Mouse (Mus musculus): ENCODE data around the gene Chst10.
A peak's percentile ranks its signal among the peaks of the same experiment; 100 is the strongest.

The Chst10 gene

GRCm38 (mm10) chr1:38869398-38870195 is 28.4 kb downstream of the Chst10 start:
- no peak for DNase-seq (ENCODE audit: inconsistent age in 2 of 2, low spot score in 1 of 2)

- no peak for DNase-seq (ENCODE audit: inconsistent age in 2 of 2, low spot score in 1 of 2)
Measured at GRCm38 (mm10) chr1:38866242-38866641, 31.7 kb downstream of the Chst10 start.

DNA sequence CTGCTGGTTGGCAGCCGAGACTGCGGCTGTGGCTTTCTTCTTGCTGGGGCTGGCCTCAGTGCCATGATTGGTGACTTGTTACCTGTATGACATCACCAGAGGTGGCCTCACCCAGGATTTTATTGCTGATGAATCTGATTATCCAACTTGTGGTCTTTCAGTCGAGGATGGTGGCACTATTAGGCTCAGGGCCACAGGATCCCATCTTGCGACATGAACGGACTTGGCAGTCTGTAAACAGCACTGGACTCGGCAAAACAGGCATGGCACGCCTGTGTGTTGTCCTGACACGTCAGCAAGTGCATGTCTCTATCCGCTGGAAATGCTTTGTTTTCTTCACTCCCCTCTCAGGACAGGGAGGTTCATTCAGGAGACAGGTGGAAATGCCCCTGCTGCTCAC is 33.6 kb downstream of the Chst10 start:
- DNase-seq (ENCODE audit: inconsistent age in 2 of 2, low spot score in 1 of 2): no peak

DNA sequence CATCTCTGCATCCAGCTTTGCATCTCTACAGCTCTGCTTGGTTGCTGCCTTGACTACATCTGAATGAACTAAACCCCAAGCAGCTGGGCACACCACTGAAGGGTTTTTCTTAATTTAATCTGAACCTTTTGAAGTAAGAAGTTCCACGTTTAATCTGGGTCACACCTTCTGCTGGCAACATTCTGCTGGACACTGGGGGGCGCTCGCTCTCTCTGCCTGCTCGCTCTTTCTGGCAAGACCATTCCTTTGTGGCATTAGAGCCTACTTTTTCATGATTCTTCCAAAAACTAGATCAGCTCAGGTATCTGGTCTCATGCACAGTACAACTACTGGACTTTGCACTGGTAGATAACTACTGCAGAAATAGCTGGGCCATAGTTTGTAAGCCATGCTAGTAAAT is 35.7 kb downstream of the Chst10 start:
- DNase-seq (ENCODE audit: inconsistent age in 2 of 2, low spot score in 1 of 2): peak; percentile 23 to 69

GRCm38 (mm10) chr1:38860867-38861524 is 37.0 kb downstream of the Chst10 start:
- DNase-seq (ENCODE audit: inconsistent age in 2 of 2, low spot score in 1 of 2): no peak

DNA sequence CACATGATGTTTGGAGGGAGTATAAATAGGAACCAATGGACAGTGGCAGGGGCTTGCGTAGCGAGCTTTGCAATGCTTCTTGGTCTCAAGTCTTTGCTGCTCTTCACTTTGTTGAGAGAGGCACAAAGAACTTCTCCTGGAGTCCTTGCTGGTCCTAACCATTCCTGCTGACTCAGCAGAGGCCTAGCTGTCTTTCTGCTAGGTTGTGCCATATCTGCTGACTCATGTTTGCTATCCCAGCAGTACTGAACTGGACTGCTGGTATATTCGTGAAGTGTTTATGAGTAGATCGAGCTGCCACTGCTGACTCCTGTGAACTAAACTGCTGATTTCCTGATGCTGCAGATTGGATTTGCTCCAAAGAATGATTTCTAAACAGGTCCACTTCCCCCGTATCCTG is 37.8 kb downstream of the Chst10 start:
- no peak for DNase-seq (ENCODE audit: inconsistent age in 2 of 2, low spot score in 1 of 2)

- peak; percentile 22 to 75 for DNase-seq (ENCODE audit: inconsistent age in 2 of 2, low spot score in 1 of 2)
Measured at GRCm38 (mm10) chr1:38856196-38856595, 41.8 kb downstream of the Chst10 start.

- no peak for DNase-seq (ENCODE audit: inconsistent age in 2 of 2, low spot score in 1 of 2)
Measured at GRCm38 (mm10) chr1:38852250-38852649, 45.7 kb downstream of the Chst10 start.

DNA sequence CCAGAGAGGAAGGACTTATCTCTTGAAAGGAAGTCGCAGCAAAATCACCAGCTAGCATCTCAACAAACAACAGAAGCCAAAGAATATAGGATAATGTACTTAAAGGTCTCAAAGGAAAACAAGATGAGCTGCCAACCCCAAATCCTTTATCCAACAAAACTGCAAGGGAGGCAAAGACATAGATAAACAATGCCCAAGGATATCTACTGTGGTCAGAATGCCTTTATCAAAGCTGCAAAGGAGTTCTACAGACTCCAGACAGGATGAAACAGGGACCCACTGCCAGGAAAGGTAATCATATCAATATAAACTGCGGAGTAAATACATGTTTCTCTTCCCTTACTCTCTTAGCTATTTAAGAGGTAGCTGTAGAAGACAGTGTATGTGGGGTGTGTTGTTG is 47.3 kb downstream of the Chst10 start:
- no peak for DNase-seq (ENCODE audit: inconsistent age in 2 of 2, low spot score in 1 of 2)

DNA sequence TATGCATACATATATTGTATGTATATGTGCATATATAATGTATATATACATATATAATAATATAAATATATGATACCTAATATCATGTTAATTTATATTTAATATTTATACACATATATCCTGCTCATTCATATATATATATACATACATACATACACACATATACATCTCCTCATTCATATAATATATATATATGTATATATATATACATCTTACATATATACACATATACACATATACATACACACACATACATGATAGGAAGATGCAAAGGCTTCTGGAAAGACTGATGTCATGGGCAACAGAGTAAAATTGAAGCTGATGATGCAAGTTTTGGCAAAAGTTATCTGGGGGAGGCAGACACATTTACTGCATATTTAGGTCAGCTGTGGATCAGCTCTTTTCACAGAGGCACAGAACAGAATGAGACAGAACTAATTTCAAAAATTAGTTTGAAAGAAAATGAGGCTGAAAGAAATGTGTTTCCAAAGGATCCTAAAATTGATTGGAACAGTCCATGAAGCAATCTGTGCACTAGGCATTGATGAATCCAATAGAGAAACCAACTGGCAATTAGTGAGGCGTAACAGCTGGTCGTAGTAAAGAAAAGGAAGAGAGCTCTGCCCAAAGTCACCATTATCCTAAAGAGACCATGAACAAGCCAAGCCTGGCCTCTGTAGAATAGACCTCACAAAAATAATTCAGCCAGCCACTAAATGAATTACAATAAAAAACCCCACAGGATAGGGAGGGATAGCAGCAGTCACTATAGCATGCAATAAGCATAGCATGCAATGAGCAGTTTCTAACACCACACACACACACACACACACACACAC is 49.3 kb downstream of the Chst10 start:
- DNase-seq (ENCODE audit: inconsistent age in 2 of 2, low spot score in 1 of 2): no peak

DNA sequence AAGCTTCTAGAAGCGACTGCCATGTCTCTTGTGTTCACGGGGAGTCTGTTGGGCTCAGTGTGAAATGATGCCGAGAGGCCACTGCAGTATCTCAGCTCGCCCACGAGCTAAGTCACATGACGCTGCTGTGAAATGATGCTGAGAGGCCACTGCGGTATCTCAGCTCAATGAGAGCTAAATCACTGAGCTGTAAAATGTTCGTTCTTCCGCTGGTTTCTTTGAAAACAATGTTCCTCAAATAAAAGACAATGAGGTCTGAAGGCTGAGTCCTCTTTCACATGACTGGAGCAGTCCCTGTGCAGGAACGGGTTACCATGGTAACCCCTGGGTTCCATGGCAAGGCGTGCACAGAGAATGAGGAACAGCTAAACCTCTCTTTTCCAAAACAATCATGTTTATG is 50.0 kb downstream of the Chst10 start:
- DNase-seq (ENCODE audit: inconsistent age in 2 of 2, low spot score in 1 of 2): no peak

DNA sequence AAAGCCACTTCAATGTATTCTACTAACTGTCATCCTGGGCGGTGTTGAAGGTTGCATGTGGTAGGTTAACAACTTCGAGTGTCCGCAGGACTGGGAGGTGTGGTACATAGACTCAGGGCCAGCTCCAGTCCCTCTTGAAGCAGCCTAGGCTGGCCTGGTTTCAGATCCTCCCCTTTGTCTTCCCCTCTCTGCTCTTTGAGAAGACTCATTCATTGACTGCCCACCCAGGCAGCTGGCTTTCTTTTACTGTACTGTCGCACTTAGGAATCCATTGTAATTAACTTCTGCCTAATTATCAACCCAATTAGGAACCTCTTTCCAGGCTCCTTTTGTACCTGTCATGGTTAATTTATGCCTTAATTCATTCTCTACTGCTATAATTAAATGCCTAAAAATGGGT is 54.7 kb downstream of the Chst10 start:
- DNase-seq (ENCODE audit: inconsistent age in 2 of 2, low spot score in 1 of 2): no peak

GRCm38 (mm10) chr1:38842861-38843260 is 55.1 kb downstream of the Chst10 start:
- DNase-seq (ENCODE audit: inconsistent age in 2 of 2, low spot score in 1 of 2): no peak

DNA sequence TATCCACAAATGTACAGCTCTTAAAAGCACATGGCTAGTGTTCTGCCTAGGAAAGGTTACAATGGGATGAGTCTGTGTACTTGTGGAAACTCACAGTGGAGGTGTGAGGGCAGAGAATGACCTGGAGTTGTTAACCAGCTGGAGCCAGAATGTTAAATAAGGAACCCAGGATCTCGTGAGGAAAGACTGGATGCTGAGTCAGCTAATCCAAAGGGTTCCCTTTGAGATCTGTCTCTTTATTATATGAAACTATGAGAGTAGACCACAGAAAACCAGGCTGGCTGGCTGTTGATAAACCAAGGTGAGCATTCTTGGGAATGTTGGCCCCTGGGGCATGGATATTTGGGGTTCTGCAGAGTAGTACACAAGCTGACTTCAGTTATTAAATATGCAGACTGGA is 58.0 kb downstream of the Chst10 start:
- DNase-seq (ENCODE audit: inconsistent age in 2 of 2, low spot score in 1 of 2): no peak

DNA sequence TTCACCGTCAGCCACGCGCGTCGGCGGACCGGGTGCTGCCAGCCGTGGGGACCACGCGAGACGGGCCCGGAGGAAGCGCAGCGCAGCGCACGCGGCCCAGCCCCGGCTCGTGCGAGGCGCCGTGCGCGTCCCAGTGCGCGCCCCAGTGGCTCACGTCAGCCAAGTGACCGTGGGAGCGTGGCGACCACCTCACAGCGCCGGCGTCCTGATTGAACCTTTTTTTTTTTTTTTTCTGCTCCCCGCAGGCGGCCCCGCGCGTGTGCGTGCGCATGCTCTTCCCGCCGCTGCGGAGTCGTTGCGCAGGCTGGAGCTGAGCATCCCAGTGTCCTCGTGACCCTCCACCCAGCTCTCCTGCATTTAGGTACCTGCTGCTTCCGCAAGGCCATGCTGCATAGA is 61.5 kb downstream of the Chst10 start, which contains the start of gene Lonrf2:
Lonrf2 (minus strand) TSS at position 235 of the 396 bp plus-strand sequence.
- no peak for DNase-seq (ENCODE audit: inconsistent age in 2 of 2, low spot score in 1 of 2)

- peak; percentile 39 to 73 for DNase-seq (ENCODE audit: inconsistent age in 2 of 2, low spot score in 1 of 2)
Measured at GRCm38 (mm10) chr1:38835568-38836476, 62.1 kb downstream of the Chst10 start.

GRCm38 (mm10) chr1:38834899-38835298 is 63.1 kb downstream of the Chst10 start:
- DNase-seq (ENCODE audit: inconsistent age in 2 of 2, low spot score in 1 of 2): peak; percentile 14 to 71

- no peak for DNase-seq (ENCODE audit: inconsistent age in 2 of 2, low spot score in 1 of 2)
Measured at GRCm38 (mm10) chr1:38824926-38825325, 73.0 kb downstream of the Chst10 start.

GRCm38 (mm10) chr1:38823851-38824250 is 74.1 kb downstream of the Chst10 start:
- DNase-seq (ENCODE audit: inconsistent age in 2 of 2, low spot score in 1 of 2): no peak

DNA sequence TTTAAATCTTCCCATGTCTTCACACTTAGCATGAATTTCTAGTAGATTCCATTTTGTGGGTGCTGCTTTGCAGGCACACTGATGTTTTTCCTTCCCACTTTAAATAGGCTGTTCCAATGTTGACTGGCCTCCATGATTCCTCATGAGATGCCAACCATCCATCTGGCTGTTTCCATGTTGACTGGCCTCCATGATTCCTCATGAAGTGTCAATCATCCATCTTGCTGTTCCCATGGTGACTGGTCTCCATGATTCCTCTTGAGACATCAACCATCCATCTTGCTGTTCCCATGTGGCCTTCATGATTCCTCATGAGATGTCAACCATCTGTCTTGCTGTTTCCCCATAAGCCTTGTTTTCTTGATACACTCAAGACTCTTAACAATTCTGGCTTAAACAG is 78.3 kb downstream of the Chst10 start:
- DNase-seq (ENCODE audit: inconsistent age in 2 of 2, low spot score in 1 of 2): no peak

DNA sequence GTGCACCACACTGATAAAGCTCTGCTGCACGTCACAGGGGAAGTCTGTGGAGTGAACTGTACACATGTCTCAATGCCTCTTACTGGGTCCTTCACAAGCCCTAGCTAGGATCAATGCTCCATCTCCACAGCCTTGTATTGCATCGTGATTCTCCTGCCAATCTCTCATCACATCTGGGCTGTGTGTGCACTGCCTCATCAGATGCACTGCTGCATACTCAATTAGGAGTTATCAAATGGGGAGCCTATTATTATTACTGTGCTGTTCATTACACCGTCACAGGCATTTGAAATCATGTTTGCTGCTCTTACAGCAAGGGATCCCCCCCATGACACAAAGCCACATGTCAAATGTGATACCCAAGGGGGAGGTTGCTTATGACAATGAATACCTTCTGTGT is 80.3 kb downstream of the Chst10 start:
- DNase-seq (ENCODE audit: inconsistent age in 2 of 2, low spot score in 1 of 2): no peak
